Mouse (Mus musculus) liver, postnatal 0 days (tissue): ENCODE data around the gene Cmtm5. TPM values are rescaled to one million over a fixed set of nuclear protein-coding genes. Genes with fewer than 3 reads are reported as not detected.

Experiments
- ATAC-seq: fragments of 200-750 bp; cut with Nextera tagmentation; 2 replicates; pipeline ENCODE4 v1.8.0; 2017; ENCODE audit warnings: mild to moderate bottlenecking, moderate library complexity
- DNase-seq: peaks from one replicate; pipeline ENCODE4 v3.0.0-alpha.2; 2016
- H3K27ac ChIP-seq: fragments of 300-500 bp; sonication (generic); 2 replicates; pipeline ENCODE4 v1.5.1; 2014; ENCODE audit warnings: antibody characterized with exemption, moderate library complexity, mild to moderate bottlenecking, low read depth
- H3K27me3 ChIP-seq: fragments of 300-500 bp; sonication (generic); 2 replicates; pipeline ENCODE4 v1.6.1; 2014; ENCODE audit warnings: low read length, control low read depth, mixed read lengths; ENCODE audit not compliant: insufficient read depth
- H3K36me3 ChIP-seq: fragments of 300-500 bp; sonication (generic); replicated peaks from 2 replicates; pipeline ENCODE4 v1.6.1; 2014; ENCODE audit warnings: mild to moderate bottlenecking, control low read depth, low read length, moderate library complexity, mixed read lengths; ENCODE audit not compliant: insufficient read depth
- H3K4me1 ChIP-seq: fragments of 300-500 bp; sonication (generic); 2 replicates; pipeline ENCODE4 v1.6.1; 2014; ENCODE audit warnings: antibody characterized with exemption, mild to moderate bottlenecking, control low read depth; ENCODE audit not compliant: insufficient read depth
- H3K4me2 ChIP-seq: fragments of 300-500 bp; sonication (generic); 2 replicates; pipeline ENCODE4 v1.6.1; 2014; ENCODE audit warnings: low read depth, mild to moderate bottlenecking, low read length, moderate library complexity, mixed read lengths
- H3K4me3 ChIP-seq: fragments of 300-500 bp; sonication (generic); 2 replicates; pipeline ENCODE4 v1.5.1; 2014; ENCODE audit warnings: low read depth, low read length
- H3K9ac ChIP-seq: fragments of 300-500 bp; sonication (generic); replicated peaks from 2 replicates; pipeline ENCODE4 v1.6.1; 2014; ENCODE audit warnings: mild to moderate bottlenecking, moderate library complexity
- H3K9me3 ChIP-seq: fragments of 300-500 bp; sonication (generic); 2 replicates; pipeline ENCODE4 v1.6.1; 2016; ENCODE audit warnings: mild to moderate bottlenecking, control low read depth, low read length, mixed read lengths
- CTCF ChIP-seq: sonication (generic); IDR thresholded peaks from 2 replicates; pipeline ENCODE4 v1.5.1; 2016; ENCODE audit warnings: antibody characterized with exemption, low read depth
- EP300 ChIP-seq: IDR thresholded peaks from 2 replicates; pipeline ENCODE4 v1.6.1; 2016; ENCODE audit warnings: antibody characterized with exemption, low read depth, mild to moderate bottlenecking
- WGBS: fragments of 180-500 bp; shearing (Covaris S2); extraction: QIAGEN DNeasy Blood & Tissue Kit; methylation state at CpG from one replicate; pipeline ENCODE4 v1.1.7; 2014; ENCODE audit not compliant: insufficient replicate concordance; 5-methylcytosine and 5-hydroxymethylcytosine counted together
- polyA plus RNA-seq: library from polyadenylated mRNA; unstranded; fragments of >200 nt; fragmentation: Nextera tagmentation; extraction: Ambion mirVana; gene quantifications from 2 replicates; pipeline ENCODE4 v1.2.1, GENCODE M21; 2015

Cmtm5 gene
- 0.17 TPM in 1 of 2 replicates, not detected in the other for polyA plus RNA-seq

DNA sequence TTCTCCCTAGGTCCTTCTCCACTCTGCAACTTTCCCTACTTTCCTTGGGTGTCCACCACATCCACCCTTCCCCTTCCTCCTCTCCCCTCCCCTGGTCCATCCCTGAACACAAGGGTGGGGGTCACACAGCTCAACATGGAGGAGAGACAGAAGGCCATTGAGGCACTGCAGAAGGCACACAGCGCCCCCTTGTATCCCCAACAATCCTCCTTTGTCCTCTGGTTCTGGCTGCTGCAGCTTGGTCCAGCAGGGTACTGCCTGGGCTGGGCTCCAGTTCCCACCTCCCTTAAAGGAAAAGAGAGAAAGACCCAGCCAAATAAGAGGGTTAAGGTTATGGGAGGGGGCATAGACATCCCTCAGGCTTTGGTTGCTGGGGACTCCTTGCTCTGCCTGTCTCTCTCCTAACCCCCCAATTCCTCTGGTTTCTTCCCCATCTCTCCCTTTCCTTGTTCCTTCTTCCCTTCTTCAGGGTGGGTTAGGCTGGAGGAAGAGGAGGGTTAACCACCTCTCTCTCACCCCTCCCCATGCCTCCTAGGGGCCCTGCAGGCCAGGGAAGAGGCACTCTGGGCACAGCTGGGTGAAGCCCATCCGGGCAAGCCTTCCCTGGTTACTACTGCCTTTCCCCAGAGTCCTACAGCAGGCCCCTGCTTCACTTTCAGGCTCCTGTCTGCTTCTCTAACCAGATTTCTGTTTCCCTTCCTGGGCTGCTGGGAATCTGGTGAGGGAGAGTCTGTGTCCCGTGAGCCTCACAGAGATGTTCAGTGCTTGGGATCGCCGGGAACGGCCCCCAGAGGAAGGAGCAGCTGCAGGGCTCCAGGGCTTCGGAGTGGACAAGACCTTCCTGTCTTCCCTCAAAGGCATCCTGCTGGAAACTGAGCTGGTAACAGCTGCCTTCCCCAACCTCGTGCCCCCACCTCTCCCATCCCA, at the start of gene Cmtm5:
Gene Cmtm5 (plus strand): TSS at position 358 of the 927 bp plus-strand sequence.
- H3K27ac ChIP-seq: no peak within 1 kb of the TSS
- TF ChIP-seq EP300: no peak
- TF ChIP-seq CTCF: no peak
- no peaks in the 10 kb centered on the region for H3K4me1 ChIP-seq
- no peak within 1 kb of the TSS for H3K4me3 ChIP-seq
- DNase-seq: no peak
- H3K36me3 ChIP-seq: no peaks in the 10 kb centered on the region
- H3K9me3 ChIP-seq: no peaks in the 10 kb centered on the region
- H3K9ac ChIP-seq: no peak within 1 kb of the TSS
- H3K4me2 ChIP-seq: no peak within 1 kb of the TSS
- H3K27me3 ChIP-seq: no peaks in the 10 kb centered on the region
- no peak for ATAC-seq
- WGBS: 39% methylated on average over 8 of the region's 8 CpGs

DNA sequence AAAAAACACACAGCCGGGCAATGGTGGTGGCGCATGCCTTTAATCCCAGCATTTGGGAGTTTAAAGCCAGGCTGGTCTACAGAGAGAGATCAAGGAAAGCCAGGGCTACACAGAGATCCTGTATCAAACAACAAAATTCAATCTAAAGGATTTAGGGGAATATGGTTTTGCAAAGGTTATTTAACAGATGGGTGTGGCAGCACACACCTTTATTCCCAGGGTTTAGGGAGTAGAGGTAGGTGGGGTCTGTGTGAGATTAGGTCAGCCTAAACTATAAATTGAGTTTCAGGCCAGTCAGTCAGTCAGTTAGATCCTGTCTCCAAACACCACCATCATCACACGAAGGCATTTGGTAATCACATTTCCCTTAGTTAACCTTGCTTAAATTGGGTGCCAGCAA, 43.9 kb upstream of the Cmtm5 start, which contains the start of gene Pabpn1:
Gene Pabpn1 (plus strand): TSS at position 301 of the 400 bp plus-strand sequence.
- Histone ChIP-seq H3K36me3 (peaks cover 18% of the 10 kb centered on the region), H3K9me3 (no peaks in the 10 kb centered on the region), H3K4me2 (peak within 1 kb of the TSS; percentile 70), H3K27ac (peak within 1 kb of the TSS; percentile 76), H3K4me3 (peak within 1 kb of the TSS; percentile 98), H3K27me3 (no peaks in the 10 kb centered on the region), H3K9ac (peak within 1 kb of the TSS; percentile 50), H3K4me1 (peaks cover 13% of the 10 kb centered on the region)
- WGBS: 92% methylated on average over 3 of the region's 3 CpGs
- ATAC-seq (no peak), DNase-seq (no peak)
- no peak for TF ChIP-seq EP300
- TF ChIP-seq CTCF: no peak

DNA sequence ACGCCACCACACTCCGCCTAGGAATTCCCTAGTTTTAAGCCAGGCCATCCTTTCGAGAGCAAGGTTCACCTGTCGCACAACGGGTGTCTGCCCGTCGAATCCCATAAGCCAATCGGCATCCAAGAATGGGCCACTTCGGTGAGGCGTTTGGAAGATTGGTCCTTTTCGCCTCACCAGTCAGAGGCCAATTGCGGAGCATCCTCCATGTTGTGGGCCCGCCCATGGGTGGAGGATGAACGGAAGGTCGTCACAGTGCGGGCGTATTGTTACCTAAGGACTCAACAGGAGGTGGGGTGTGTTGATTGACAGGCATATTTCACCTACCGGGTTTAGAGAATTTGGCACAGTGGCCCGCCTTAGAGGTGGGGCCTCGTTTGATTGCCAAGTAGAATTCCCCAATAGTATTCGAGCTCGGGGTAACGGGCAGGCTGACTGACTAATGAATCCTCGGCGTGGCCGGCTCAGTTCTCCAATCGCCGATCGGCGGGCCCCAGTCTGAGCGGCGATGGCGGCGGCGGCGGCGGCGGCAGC, 42.3 kb upstream of the Cmtm5 start:
- H3K36me3 ChIP-seq: peaks cover 30% of the 10 kb centered on the region
- H3K9ac ChIP-seq: peak overlapping the region; percentile 98
- TF ChIP-seq EP300 (peak; percentile 52; the same call in 1 of the 2 replicates), CTCF (no peak)
- peak overlapping the region; percentile 98 for H3K4me3 ChIP-seq
- no peaks in the 10 kb centered on the region for H3K27me3 ChIP-seq
- DNase-seq (peak; percentile 96), ATAC-seq (peak; percentile 97)
- peak overlapping the region; percentile 96 for H3K27ac ChIP-seq
- H3K4me1 ChIP-seq: peaks cover 13% of the 10 kb centered on the region
- no peaks in the 10 kb centered on the region for H3K9me3 ChIP-seq
- under 1% methylated on average over 37 of the region's 38 CpGs for whole genome bisulfite sequencing
- peak overlapping the region; percentile 91 for H3K4me2 ChIP-seq

DNA sequence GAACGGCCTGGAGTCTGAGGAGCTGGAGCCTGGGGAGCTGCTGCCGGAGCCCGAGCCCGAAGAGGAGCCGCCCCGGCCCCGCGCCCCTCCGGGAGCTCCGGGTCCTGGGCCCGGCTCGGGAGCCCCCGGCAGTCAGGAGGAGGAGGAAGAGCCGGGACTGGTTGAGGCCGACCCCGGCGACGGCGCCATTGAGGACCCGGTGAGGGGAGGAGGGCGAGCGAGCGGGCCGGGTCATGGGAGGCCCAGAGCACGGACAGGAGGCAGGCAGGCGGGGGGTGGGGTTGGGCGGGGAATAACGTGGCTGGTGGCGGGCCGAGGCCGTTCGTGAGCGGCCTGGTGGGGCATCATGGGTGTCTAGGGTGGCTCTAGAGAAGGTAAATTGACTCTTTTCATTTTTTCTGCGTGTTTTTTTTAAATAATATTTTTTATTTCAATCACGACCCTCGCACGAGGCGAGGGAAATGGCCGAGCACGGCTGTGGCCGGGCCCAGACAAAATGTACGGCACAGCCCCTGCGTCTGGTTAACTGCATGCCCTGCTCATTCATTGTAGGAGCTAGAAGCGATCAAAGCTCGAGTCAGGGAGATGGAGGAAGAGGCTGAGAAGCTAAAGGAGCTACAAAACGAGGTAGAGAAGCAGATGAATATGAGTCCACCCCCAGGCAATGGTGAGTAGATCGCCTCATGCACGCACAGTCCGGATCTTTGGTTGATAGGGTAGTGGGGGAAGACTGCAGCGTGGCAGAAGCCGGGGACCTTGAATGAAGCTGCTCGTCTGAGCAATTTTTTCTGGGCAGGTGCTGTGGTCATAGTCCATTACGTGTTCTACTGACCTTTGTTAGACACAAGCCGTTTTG, 41.5 kb upstream of the Cmtm5 start:
- H3K4me2 ChIP-seq: peak overlapping the region; percentile 91
- ATAC-seq (peak; percentile 47), DNase-seq (peak; percentile 77)
- H3K27ac ChIP-seq: peak overlapping the region; percentile 96
- under 1% methylated on average over 45 of the region's 54 CpGs for WGBS
- peaks cover 13% of the 10 kb centered on the region for H3K4me1 ChIP-seq
- TF ChIP-seq EP300: no peak
- TF ChIP-seq CTCF: no peak
- peak overlapping the region; percentile 98 for H3K4me3 ChIP-seq
- no peaks in the 10 kb centered on the region for H3K27me3 ChIP-seq
- peaks cover 35% of the 10 kb centered on the region for H3K36me3 ChIP-seq
- peak overlapping the region; percentile 98 for H3K9ac ChIP-seq
- no peaks in the 10 kb centered on the region for H3K9me3 ChIP-seq

DNA sequence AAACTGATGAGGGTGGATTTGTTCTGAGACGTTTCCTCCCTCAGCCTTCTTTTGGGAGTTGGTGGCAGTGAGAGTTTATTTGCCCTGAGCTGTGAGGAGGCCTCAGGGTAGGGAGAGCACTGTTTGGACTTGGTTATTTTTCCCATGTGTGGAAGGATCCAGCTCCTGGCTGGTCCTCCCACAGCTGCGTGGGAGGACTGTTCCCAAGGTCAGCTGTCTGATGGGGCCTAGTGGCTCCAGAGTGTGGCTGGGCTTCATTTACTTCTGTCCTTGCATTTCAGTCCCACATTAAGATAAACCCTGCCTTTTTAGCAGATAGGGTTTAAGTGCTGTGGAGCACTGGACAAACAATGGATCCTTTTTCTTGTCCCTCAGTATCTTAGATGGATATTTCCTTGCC, 38.6 kb upstream of the Cmtm5 start:
- no peak overlapping the region for H3K27ac ChIP-seq
- TF ChIP-seq CTCF: no peak
- no peak for TF ChIP-seq EP300
- no peak overlapping the region for H3K9ac ChIP-seq
- ATAC-seq (no peak), DNase-seq (no peak)
- no peak overlapping the region for H3K4me3 ChIP-seq
- peaks cover 35% of the 10 kb centered on the region for H3K36me3 ChIP-seq
- no peaks in the 10 kb centered on the region for H3K9me3 ChIP-seq
- H3K27me3 ChIP-seq: no peaks in the 10 kb centered on the region
- H3K4me2 ChIP-seq: no peak overlapping the region
- H3K4me1 ChIP-seq: peaks cover 17% of the 10 kb centered on the region
- WGBS: 52% methylated on average over 2 of the region's 2 CpGs
